ENCODE assay signal across 8 mouse cellular contexts in the genomic region with DNA sequence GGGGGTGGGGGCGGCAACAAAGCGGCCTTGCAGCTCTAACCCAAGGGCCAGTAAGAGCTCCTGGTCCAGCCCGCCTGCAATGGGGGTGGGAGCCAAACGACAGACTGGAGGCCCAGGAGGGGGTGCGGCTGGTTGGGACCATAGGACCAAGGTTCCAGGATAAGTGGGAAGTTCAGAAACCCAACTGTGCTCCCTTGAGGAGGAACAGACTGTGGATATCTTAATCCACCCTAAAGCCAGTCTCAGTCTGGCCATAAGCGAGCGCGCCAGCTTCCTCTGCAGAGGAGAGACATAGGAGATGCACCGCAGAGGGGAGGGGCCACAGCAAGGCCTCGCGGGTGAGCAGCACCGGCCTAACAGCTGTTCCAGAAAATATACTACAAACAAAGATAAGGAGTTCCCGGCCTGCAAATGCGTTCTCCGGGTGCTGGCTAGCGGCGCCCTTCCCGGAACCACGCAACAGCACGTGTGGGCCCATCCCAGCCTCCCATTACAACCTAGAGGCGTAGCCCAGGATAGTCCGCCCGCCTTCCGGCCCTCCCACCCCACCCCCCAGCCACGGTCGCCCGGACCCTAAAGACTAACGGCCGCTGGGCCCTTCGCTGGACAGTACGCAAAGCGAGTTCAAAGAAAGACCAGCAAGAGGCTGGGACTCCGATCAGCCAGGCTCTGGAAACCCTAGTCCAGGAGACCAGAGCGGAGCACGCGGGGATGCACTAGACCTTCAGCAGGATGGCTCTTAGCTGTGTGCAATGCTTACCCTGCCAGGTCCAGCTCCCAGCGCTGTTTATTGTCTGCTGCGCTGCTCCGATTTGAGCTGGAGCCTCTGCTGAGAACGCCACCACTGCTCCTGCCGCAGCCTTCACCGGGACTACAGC. TPM values are rescaled to one million over a fixed set of nuclear protein-coding genes. Genes with fewer than 3 reads are reported as not detected.
DNase-seq lines count a peak whose midpoint lies in the region; ATAC-seq lines count a peak whose summit lies in the region.

No protein-coding gene starts in this region.

- peak overlapping the region; percentile 59 for H3K4me3 ChIP-seq in intestine, embryonic 16.5 days (ENCODE audit: low read length)
- peak overlapping the region; percentile 55 for H3K4me3 ChIP-seq in limb, embryonic 12.5 days (replicated peaks)
- peak overlapping the region; percentile 59 for H3K4me3 ChIP-seq in midbrain, embryonic 13.5 days (replicated peaks)

- H3K9ac ChIP-seq in intestine, embryonic 16.5 days (ENCODE audit: low read depth, low read length), result peak overlapping the region; percentile 65
- H3K9ac ChIP-seq in limb, embryonic 12.5 days (replicated peaks), result peak overlapping the region; percentile 58
- H3K9ac ChIP-seq in midbrain, embryonic 13.5 days (replicated peaks), result peak overlapping the region; percentile 67

- peak; percentile 66 for ATAC-seq in common myeloid progenitor, adult 5-6 weeks (replicated peaks; ENCODE audit: low read depth, poor library complexity, severe bottlenecking)
- ATAC-seq in intestine, embryonic 16.5 days, result peak; percentile 85
- peak; percentile 84 for ATAC-seq in limb, embryonic 12.5 days (ENCODE audit: insufficient number of reproducible peaks, insufficient read depth, low FRiP score, low TSS enrichment, low read depth)
- peak; percentile 90 for ATAC-seq in midbrain, embryonic 13.5 days

- DNase-seq in urinary bladder, adult 18-20 months (ENCODE audit: low spot score in 2 of 2), result peak; percentile 11 to 24
- DNase-seq in urinary bladder, adult 2 months (ENCODE audit: low spot score), result no peak
- DNase-seq in gastrocnemius, postnatal 14 days, result peak; percentile 30
- DNase-seq in splenic B cell, adult 2 months (ENCODE audit: low read depth, low spot score), result peak; percentile 35

- intact Hi-C loops in gastrocnemius, postnatal 14 days (cut with DNase I; ENCODE audit: low total_unique reads), result no loop called here

- WGBS in intestine, embryonic 16.5 days, result 16% methylated on average over 42 of the region's 42 CpGs
- 18% methylated on average over 42 of the region's 42 CpGs for WGBS in limb, embryonic 12.5 days
- WGBS in midbrain, embryonic 13.5 days, result 27% methylated on average over 42 of the region's 42 CpGs

- H3K9me3 ChIP-seq in intestine, embryonic 16.5 days (ENCODE audit: control insufficient read depth, low read length), result no peaks in the 10 kb centered on the region
- no peaks in the 10 kb centered on the region for H3K9me3 ChIP-seq in limb, embryonic 12.5 days
- no peaks in the 10 kb centered on the region for H3K9me3 ChIP-seq in midbrain, embryonic 13.5 days

- no peaks in the 10 kb centered on the region for H3K36me3 ChIP-seq in intestine, embryonic 16.5 days (ENCODE audit: control insufficient read depth, insufficient read depth, low read length)
- no peaks in the 10 kb centered on the region for H3K36me3 ChIP-seq in limb, embryonic 12.5 days
- H3K36me3 ChIP-seq in midbrain, embryonic 13.5 days, result no peaks in the 10 kb centered on the region
- H3K36me3 ChIP-seq in splenic B cell, adult 2 months (ENCODE audit: control insufficient read depth, insufficient read depth, low read length, poor library complexity, severe bottlenecking), result no peaks in the 10 kb centered on the region

- no peaks in the 10 kb centered on the region; the same call in 1 of the 2 replicates for H3K4me1 ChIP-seq in intestine, embryonic 16.5 days (ENCODE audit: control insufficient read depth, insufficient read depth, low read length)
- no peaks in the 10 kb centered on the region for H3K4me1 ChIP-seq in limb, embryonic 12.5 days (replicated peaks)
- H3K4me1 ChIP-seq in midbrain, embryonic 13.5 days (replicated peaks), result peaks cover 24% of the 10 kb centered on the region

- H3K27me3 ChIP-seq in intestine, embryonic 16.5 days (replicated peaks; ENCODE audit: control insufficient read depth, insufficient read depth, low read length), result no peaks in the 10 kb centered on the region
- H3K27me3 ChIP-seq in limb, embryonic 12.5 days, result peaks cover 22% of the 10 kb centered on the region; the same call in 1 of the 2 replicates
- no peaks in the 10 kb centered on the region for H3K27me3 ChIP-seq in midbrain, embryonic 13.5 days
- no peaks in the 10 kb centered on the region for H3K27me3 ChIP-seq in splenic B cell, adult 2 months (ENCODE audit: control insufficient read depth, insufficient read depth, low read length, poor library complexity, severe bottlenecking)

- H3K4me2 ChIP-seq in intestine, embryonic 16.5 days (ENCODE audit: low read depth, low read length), result peak overlapping the region; percentile 67
- H3K4me2 ChIP-seq in limb, embryonic 12.5 days, result peak overlapping the region; percentile 58
- H3K4me2 ChIP-seq in midbrain, embryonic 13.5 days (replicated peaks), result peak overlapping the region; percentile 61

- peak overlapping the region; percentile 90 for H3K27ac ChIP-seq in intestine, embryonic 16.5 days (ENCODE audit: low read length)
- H3K27ac ChIP-seq in limb, embryonic 12.5 days, result peak overlapping the region; percentile 81
- peak overlapping the region; percentile 82 for H3K27ac ChIP-seq in midbrain, embryonic 13.5 days

RNA-seq across cellular contexts. Expression of gene Amer1, which starts 0.5 kb away (rescaled TPM):
- polyA plus RNA-seq in urinary bladder, adult 2 months (2012; rRNA removed), result 8.2 and 10.5 TPM in 2 replicates
- total RNA-seq in common myeloid progenitor, adult 5-6 weeks (2017), result 9.7 and 12.8 TPM in 2 replicates
- 1 to 10 TPM; 6.0 to 7.5 TPM for total RNA-seq in gastrocnemius, postnatal 14 days (2021)
- polyA plus RNA-seq in intestine, embryonic 16.5 days (2015; fragmentation: Nextera tagmentation; extraction: Ambion mirVana), result 7.4 and 8.5 TPM in 2 replicates
- polyA plus RNA-seq in limb, embryonic 12.5 days (2016; fragmentation: Nextera tagmentation; extraction: Ambion mirVana), result 13.1 and 13.5 TPM in 2 replicates
- 12.0 and 12.5 TPM in 2 replicates for polyA plus RNA-seq in midbrain, embryonic 13.5 days (2015; fragmentation: Nextera tagmentation; extraction: Ambion mirVana)
